Mouse (Mus musculus) fat pad, adult 2 months (tissue): ENCODE data around the gene Tapt1.
"Not testable (repeated sequence)": the region's sequence is repeated elsewhere in the genome, so short reads cannot be mapped to it uniquely, and the experiment has no call there.

Experiments used
- DNase-seq: peaks from one replicate; pipeline ENCODE4 v3.0.0-alpha.2; 2011; ENCODE audit warnings: low read depth, low spot score; ENCODE audit errors: extremely low read depth

Tapt1 gene

DNA sequence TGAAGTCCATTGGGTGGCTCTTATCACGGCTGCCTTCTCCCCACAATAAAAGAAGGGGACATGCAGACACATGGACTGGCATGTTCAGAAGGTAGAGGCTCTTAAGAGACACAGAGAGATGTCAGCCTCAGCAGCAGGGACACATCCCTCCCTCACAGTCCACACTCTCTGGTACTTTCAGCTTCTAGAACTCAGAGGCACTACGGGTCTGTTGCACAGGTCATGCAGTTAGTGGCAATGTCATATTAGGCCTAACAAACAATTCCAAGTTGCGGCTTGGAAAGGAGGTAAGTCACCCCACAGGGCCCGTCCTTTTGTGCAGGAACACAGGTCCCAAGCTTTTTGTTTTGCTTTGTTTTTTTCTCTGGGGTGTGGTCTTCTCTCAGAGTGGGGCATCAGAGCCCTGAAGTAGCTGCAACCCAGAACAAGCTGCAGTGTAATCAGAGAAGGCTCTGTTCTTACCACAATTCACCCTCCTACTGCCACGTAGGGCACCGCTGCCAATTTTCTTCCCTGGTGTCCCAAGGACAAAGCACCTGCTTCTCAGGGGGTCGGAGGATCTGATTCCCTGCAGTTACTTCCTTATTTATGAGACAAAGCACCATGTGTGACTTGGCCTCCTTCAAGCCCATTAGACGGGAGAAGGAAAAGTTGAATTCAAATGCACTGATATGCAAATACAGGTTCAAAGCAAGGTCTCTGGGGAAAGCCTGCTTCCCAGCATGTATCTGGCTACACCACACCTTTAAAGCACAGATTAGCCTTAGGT lies 82.8 kb downstream of the Tapt1 start:
- no peak for DNase-seq

DNA sequence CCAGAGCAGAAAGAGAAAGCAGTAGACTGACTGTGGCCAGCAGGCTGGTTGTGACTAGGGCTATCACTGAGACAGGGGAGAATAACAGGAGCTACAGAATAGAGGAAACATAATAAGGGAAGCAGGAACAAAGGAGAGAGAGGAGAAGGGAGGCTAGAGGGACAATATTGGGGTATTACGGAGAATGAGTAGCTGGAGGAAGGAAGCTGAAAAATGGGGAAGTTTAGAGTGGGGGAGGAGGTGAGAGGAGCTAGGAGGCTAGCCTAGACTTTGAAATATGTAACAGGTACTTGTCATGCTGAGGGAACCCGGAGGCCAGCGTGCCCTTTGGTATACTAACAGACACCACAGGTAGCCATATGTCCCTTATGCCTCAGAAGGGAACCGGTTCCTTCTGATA lies 98.9 kb downstream of the Tapt1 start:
- no peak for DNase-seq

DNA sequence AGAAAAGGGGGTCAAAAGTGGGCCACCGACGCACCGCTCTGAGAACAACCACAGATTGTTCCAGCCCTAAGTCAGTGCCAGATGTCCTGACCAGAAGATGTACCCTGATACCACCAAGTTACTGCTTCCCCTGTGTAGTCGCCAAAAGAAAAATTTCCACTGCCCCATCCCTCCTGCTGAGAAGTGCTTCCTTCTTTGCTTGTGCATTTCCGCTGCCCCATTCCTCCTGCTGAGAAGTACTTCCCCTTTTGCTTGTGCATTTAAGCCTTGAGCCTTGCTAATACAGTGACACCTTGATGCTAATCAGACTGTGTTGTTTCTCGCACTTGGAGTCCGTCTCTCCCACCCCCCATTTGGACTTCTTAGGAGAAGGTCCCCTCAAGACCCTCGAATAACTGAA lies 99.9 kb downstream of the Tapt1 start:
- not testable (repeated sequence) for DNase-seq
